Mouse (Mus musculus) adrenal gland (tissue): ENCODE results near the gene Nkain1.

ENCODE experiments used
- intact Hi-C: fragments of 180-260 bp; cut with DNase I; formaldehyde crosslinking; loops from one replicate; pipeline ENCODE4 v1.15.1; 2025
- long read RNA-seq, 2 experiments: library from polyadenylated mRNA; unstranded; transcript quantifications; one replicate each; pipeline ENCODE4 v2.0.0; 2020; ENCODE audit warnings: borderline replicate concordance in 1 of 2; ENCODE audit not compliant: insufficient replicate concordance in 1 of 2

Gene Nkain1
- long read RNA-seq, experiment 1, partial matches to known transcripts, result 0 of 3 reads
- long read RNA-seq, experiment 1, other reads (novel, unspliced or antisense), result 3 of 3 reads
- long read RNA-seq, experiment 2, partial matches to known transcripts, result 0 of 3 reads
- long read RNA-seq, experiment 2, other reads (novel, unspliced or antisense), result 3 of 3 reads

GRCm38 (mm10) chr4:130574048-130574413 is at the start of gene Nkain1:
Gene Nkain1 (minus strand): TSS chr4:130574173.
- intact Hi-C loops, result no loop called here

GRCm38 (mm10) chr4:130578734-130579274 is 4.8 kb upstream of the Nkain1 start:
- intact Hi-C loops, result no loop called here

- intact Hi-C loops, result no loop called here
Observed at GRCm38 (mm10) chr4:130577081-130577480, 3.1 kb upstream of the Nkain1 start.

GRCm38 (mm10) chr4:130576247-130576931 is 2.4 kb upstream of the Nkain1 start:
- intact Hi-C loops, result no loop called here

GRCm38 (mm10) chr4:130575533-130575932 is 1.6 kb upstream of the Nkain1 start:
- intact Hi-C loops, result no loop called here

GRCm38 (mm10) chr4:130574861-130575460 is 988 bp upstream of the Nkain1 start:
- intact Hi-C loops, result no loop called here

- intact Hi-C loops, result no loop called here
Observed at GRCm38 (mm10) chr4:130573351-130574047, 474 bp downstream of the Nkain1 start.

- intact Hi-C loops, result no loop called here
Observed at GRCm38 (mm10) chr4:130573012-130573350, 992 bp downstream of the Nkain1 start.

GRCm38 (mm10) chr4:130572545-130572944 is 1.4 kb downstream of the Nkain1 start:
- intact Hi-C loops, result no loop called here

- intact Hi-C loops, result no loop called here
Observed at GRCm38 (mm10) chr4:130570941-130571720, 2.8 kb downstream of the Nkain1 start.

- intact Hi-C loops, result no loop called here
Observed at GRCm38 (mm10) chr4:130568043-130568978, 5.7 kb downstream of the Nkain1 start.

- intact Hi-C loops, result no loop called here
Observed at GRCm38 (mm10) chr4:130563820-130564219, 10.2 kb downstream of the Nkain1 start.

- intact Hi-C loops, result no loop called here
Observed at GRCm38 (mm10) chr4:130563260-130563756, 10.7 kb downstream of the Nkain1 start.

- intact Hi-C loops, result no loop called here
Observed at GRCm38 (mm10) chr4:130560576-130561310, 13.2 kb downstream of the Nkain1 start.

- intact Hi-C loops, result no loop called here
Observed at GRCm38 (mm10) chr4:130559220-130559619, 14.8 kb downstream of the Nkain1 start.

- intact Hi-C loops, result no loop called here
Observed at GRCm38 (mm10) chr4:130557852-130558251, 16.1 kb downstream of the Nkain1 start.

GRCm38 (mm10) chr4:130556992-130557391 is 17.0 kb downstream of the Nkain1 start:
- intact Hi-C loops, result no loop called here

GRCm38 (mm10) chr4:130556224-130556623 is 17.7 kb downstream of the Nkain1 start:
- intact Hi-C loops, result no loop called here

GRCm38 (mm10) chr4:130553121-130553448 is 20.9 kb downstream of the Nkain1 start:
- intact Hi-C loops, result no loop called here
